Mouse (Mus musculus): Measurements from ENCODE around the gene Tmem171.

The Tmem171 gene

GRCm38 (mm10) chr13:98700661-98701308, 6.2 kb upstream of the Tmem171 start:
- ChIA-PET CTCF (interaction anchor here in 1 of 4 experiments (0.7 kb wide), 1 partner anchor 83 kb away, joined by 3 read pairs; no protein-coding TSS in a partner anchor), POLR2A (interaction anchor here in 1 of 4 experiments (1.4 to 3.1 kb wide), 2 partner anchors 15 to 22 kb away, joined by 5 to 10 read pairs; no protein-coding TSS in a partner anchor)

GRCm38 (mm10) chr13:98699982-98700540, 5.4 kb upstream of the Tmem171 start:
- CTCF ChIA-PET: interaction anchor here in 1 of 4 experiments (0.8 kb wide), 1 partner anchor 111 kb away, joined by 3 read pairs; no protein-coding TSS in a partner anchor

GRCm38 (mm10) chr13:98699051-98699744, 4.6 kb upstream of the Tmem171 start:
- POLR2A ChIA-PET: interaction anchor here in 1 of 4 experiments (0.6 to 1.7 kb wide), 3 partner anchors 20 to 116 kb away, joined by 3 to 4 read pairs (median 3); partner anchors contain the start of gene Fcho2

More at GRCm38 (mm10) chr13:98699982-98700540, 5.4 kb upstream of the Tmem171 start:
- POLR2A ChIA-PET: interaction anchor here in 1 of 4 experiments (1.6 to 3.1 kb wide), 2 partner anchors 16 to 19 kb away, joined by 3 to 10 read pairs; no protein-coding TSS in a partner anchor

GRCm38 (mm10) chr13:98696716-98697115, 2.1 kb upstream of the Tmem171 start:
- CTCF ChIA-PET: interaction anchor here in 1 of 4 experiments (0.6 kb wide), 1 partner anchor 111 kb away, joined by 4 read pairs; no protein-coding TSS in a partner anchor

More at GRCm38 (mm10) chr13:98699051-98699744, 4.6 kb upstream of the Tmem171 start:
- CTCF ChIA-PET: interaction anchor here in 2 of 4 experiments (0.8 to 1.2 kb wide), 2 partner anchors 111 to 347 kb away, joined by 3 read pairs; no protein-coding TSS in a partner anchor

GRCm38 (mm10) chr13:98695546-98695945, 912 bp upstream of the Tmem171 start:
- POLR2A ChIA-PET: interaction anchor here in 2 of 4 experiments (0.6 to 1.5 kb wide), 8 partner anchors 8 to 134 kb away, joined by 3 to 5 read pairs (median 3); no protein-coding TSS in a partner anchor

More at GRCm38 (mm10) chr13:98696716-98697115, 2.1 kb upstream of the Tmem171 start:
- POLR2A ChIA-PET: interaction anchor here in 3 of 4 experiments (0.6 to 1.5 kb wide), 7 partner anchors 11 to 1392 kb away, joined by 3 to 5 read pairs (median 3); partner anchors contain the start of gene Fcho2 (in 1 of the 3)

GRCm38 (mm10) chr13:98693316-98693715, 1.3 kb downstream of the Tmem171 start:
- POLR2A ChIA-PET: no interaction called here
- CTCF ChIA-PET: no interaction called here

More at GRCm38 (mm10) chr13:98695546-98695945, 912 bp upstream of the Tmem171 start:
- CTCF ChIA-PET: interaction anchor here in 1 of 4 experiments (0.6 to 1.1 kb wide), 2 partner anchors 10 to 12 kb away, joined by 3 to 4 read pairs; no protein-coding TSS in a partner anchor

GRCm38 (mm10) chr13:98691956-98692515, 2.6 kb downstream of the Tmem171 start:
- POLR2A ChIA-PET: no interaction called here

GRCm38 (mm10) chr13:98690886-98691285, 3.7 kb downstream of the Tmem171 start:
- POLR2A ChIA-PET: no interaction called here
- CTCF ChIA-PET: no interaction called here

More at GRCm38 (mm10) chr13:98691956-98692515, 2.6 kb downstream of the Tmem171 start:
- CTCF ChIA-PET: no interaction called here

GRCm38 (mm10) chr13:98689605-98690290, 4.9 kb downstream of the Tmem171 start:
- ChIA-PET CTCF (interaction anchor here in 1 of 4 experiments (0.7 kb wide), 2 partner anchors 11 to 638 kb away, joined by 3 to 4 read pairs; no protein-coding TSS in a partner anchor), POLR2A (interaction anchor here in 2 of 4 experiments (0.7 to 1.5 kb wide), 2 partner anchors 9 to 11 kb away, joined by 4 to 5 read pairs; no protein-coding TSS in a partner anchor)

GRCm38 (mm10) chr13:98687931-98688330, 6.7 kb downstream of the Tmem171 start:
- ChIA-PET CTCF (interaction anchor here in 1 of 4 experiments (0.6 kb wide), 1 partner anchor 1805 kb away, joined by 3 read pairs; the partner anchor contains the start of gene Gtf2h2), POLR2A (interaction anchor here in 1 of 4 experiments (1.7 kb wide), 1 partner anchor 16 kb away, joined by 5 read pairs; no protein-coding TSS in a partner anchor)

GRCm38 (mm10) chr13:98684144-98684900, 10.3 kb downstream of the Tmem171 start:
- ChIA-PET POLR2A (no interaction called here), CTCF (interaction anchor here in 1 of 4 experiments (0.6 kb wide), 1 partner anchor 10 kb away, joined by 5 read pairs; no protein-coding TSS in a partner anchor)

GRCm38 (mm10) chr13:98683412-98683811, 11.2 kb downstream of the Tmem171 start:
- POLR2A ChIA-PET: no interaction called here
- CTCF ChIA-PET: interaction anchor here in 1 of 4 experiments (0.6 kb wide), 1 partner anchor 81 kb away, joined by 3 read pairs; no protein-coding TSS in a partner anchor

GRCm38 (mm10) chr13:98680470-98681060, 14.1 kb downstream of the Tmem171 start:
- ChIA-PET CTCF (interaction anchor here in 1 of 4 experiments (0.8 kb wide), 1 partner anchor 84 kb away, joined by 3 read pairs; no protein-coding TSS in a partner anchor), POLR2A (interaction anchor here in 2 of 4 experiments (0.5 to 0.8 kb wide), 3 partner anchors 9 to 153 kb away, joined by 3 to 6 read pairs (median 5); no protein-coding TSS in a partner anchor)

- POLR2A ChIA-PET: interaction anchor here (0.5 to 1.3 kb wide), 6 partner anchors 10 to 101 kb away, joined by 3 to 6 read pairs (median 4); no protein-coding TSS in a partner anchor
- CTCF ChIA-PET: interaction anchor here in 1 of 4 experiments (0.6 to 1.2 kb wide), 4 partner anchors 49 to 91 kb away, joined by 3 to 4 read pairs (median 3); no protein-coding TSS in a partner anchor
These were observed 15.0 kb downstream of the Tmem171 start for GRCm38 (mm10) chr13:98679631-98680041.

GRCm38 (mm10) chr13:98679230-98679629, 15.4 kb downstream of the Tmem171 start:
- ChIA-PET POLR2A (interaction anchor here in 3 of 4 experiments (0.6 to 1.9 kb wide), 6 partner anchors 10 to 102 kb away, joined by 3 to 6 read pairs (median 4); no protein-coding TSS in a partner anchor), CTCF (interaction anchor here in 2 of 4 experiments (0.6 to 1.2 kb wide), 5 partner anchors 10 to 90 kb away, joined by 3 to 4 read pairs (median 3); no protein-coding TSS in a partner anchor)

- POLR2A ChIA-PET: interaction anchor here in 1 of 4 experiments (0.7 kb wide), 1 partner anchor 427 kb away, joined by 5 read pairs; no protein-coding TSS in a partner anchor
These were observed 20.7 kb downstream of the Tmem171 start for GRCm38 (mm10) chr13:98673922-98674321.

More at GRCm38 (mm10) chr13:98673922-98674321, 20.7 kb downstream of the Tmem171 start:
- CTCF ChIA-PET: interaction anchor here in 1 of 4 experiments (0.7 kb wide), 1 partner anchor 10 kb away, joined by 5 read pairs; no protein-coding TSS in a partner anchor

Data from embryonic stem cell, embryonic (primary cell).